Mouse (Mus musculus): Measurements from ENCODE around the gene 2310022A10Rik.

The 2310022A10Rik gene

GRCm38 (mm10) chr7:27592217-27592929, 39.3 kb downstream of the 2310022A10Rik start:
- POLR2A ChIA-PET, result interaction anchor here (0.5 to 11.6 kb wide), 78 partner anchors 9 to 1796 kb away, joined by 3 to 151 read pairs (median 4); partner anchors contain the start of genes 2310022A10Rik (in 2 of the 4), Pld3 (in 2 of the 4), Sertad1 (in 2 of the 4) and Zfp607b (in 2 of the 4)
- CTCF ChIA-PET, result interaction anchor here in 3 of 4 experiments (0.7 to 1.7 kb wide), 9 partner anchors 15 to 813 kb away, joined by 3 to 6 read pairs (median 4); partner anchors contain the start of gene Ttc9b (in 1 of the 3)

DNA sequence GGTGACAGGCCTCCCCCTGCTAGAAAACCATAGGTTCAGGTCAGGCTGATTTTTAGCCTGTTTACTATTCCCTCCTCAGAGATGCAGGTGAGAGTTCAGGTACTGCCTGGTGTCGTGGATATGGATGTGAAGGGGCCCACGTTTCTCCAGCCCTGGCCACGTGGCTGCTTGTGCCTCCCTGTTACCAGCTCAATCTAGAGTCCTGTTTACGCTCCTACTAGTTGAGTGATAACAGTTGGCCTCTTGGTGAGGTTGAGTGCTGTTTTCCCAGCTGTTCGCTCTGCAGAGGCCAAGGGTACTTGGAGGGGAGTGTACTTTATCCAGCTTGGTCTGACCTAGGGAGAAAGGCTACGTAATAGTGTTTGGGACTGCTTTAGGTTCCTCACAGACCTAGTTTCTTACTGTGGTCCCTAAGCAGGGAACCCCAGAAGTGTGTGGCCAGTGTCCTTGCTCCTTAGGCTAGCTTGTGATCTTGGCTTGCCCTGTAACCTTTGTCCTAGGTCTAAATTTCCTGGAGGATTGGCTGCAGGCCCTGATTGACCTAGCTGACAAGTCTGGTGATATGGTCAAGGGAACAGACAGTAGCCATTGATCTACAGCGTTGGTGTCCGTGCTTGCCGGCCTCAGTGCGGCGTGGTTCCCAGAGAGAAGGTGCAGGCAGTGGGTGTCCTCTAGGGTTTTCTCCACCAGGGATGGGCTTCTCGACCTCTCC, 40.1 kb downstream of the 2310022A10Rik start:
- CTCF ChIA-PET, result interaction anchor here in 2 of 4 experiments (0.6 to 1.7 kb wide), 4 partner anchors 16 to 163 kb away, joined by 3 to 5 read pairs (median 4); no protein-coding TSS in a partner anchor
- POLR2A ChIA-PET, result interaction anchor here in 3 of 4 experiments (0.5 to 11.6 kb wide), 29 partner anchors 11 to 415 kb away, joined by 3 to 151 read pairs (median 5); partner anchors contain the start of genes 2310022A10Rik (in 1 of the 3), Pld3 (in 1 of the 3), Rab4b (in 1 of the 3) and Sertad1 (in 1 of the 3)

DNA sequence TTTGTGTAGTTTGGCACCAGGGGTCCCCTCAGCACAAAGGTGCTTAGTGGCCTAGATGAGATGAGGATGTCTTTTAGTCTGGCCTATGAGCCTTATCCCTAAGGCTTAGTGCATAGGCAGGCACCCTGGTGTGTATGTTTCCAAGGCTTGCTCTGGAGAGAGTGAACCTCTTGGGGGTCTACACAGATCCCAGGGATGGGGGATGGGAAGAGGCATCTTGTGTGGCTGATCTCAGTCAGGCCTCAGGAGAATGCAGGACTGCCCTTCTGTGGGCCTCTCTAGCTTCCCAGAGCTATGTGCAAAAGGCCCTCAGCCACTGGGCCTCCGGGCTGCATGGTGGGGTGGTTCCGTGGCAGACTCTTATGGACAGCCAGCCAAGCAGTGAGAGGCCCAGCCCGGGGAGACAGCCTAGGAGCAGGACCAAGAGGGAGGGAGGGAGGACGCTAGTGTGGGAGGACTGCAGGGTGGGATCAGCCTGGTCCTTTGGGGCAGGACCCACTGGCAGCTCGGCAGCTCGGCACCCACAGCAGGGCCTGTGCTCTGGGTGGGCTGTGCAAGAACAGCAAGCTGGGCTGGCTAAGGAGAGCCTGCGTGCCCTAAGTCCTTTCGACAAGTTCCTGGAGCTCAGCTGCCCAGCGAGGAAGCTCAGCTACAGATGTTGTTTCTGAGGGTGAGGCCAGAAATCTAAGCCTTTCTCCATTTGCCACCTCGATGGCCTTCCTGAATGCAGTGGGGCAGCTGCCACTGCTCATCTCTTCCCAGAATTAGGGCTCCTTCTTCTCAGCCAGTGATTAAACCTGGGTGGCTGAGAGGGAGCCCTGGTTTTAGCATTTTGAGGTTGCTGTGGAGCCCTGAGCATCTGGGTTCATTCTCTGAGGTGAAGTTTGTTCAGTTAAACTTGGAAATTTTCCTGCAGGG, 43.8 kb downstream of the 2310022A10Rik start:
- ChIA-PET POLR2A (interaction anchor here in 3 of 4 experiments (0.5 to 11.3 kb wide), 18 partner anchors 8 to 364 kb away, joined by 3 to 125 read pairs (median 4); partner anchors contain the start of gene Coq8b (in 1 of the 3)), CTCF (interaction anchor here in 2 of 4 experiments (1.0 to 1.7 kb wide), 4 partner anchors 20 to 106 kb away, joined by 3 to 4 read pairs (median 4); no protein-coding TSS in a partner anchor)

GRCm38 (mm10) chr7:27598053-27598452, 45.0 kb downstream of the 2310022A10Rik start:
- POLR2A ChIA-PET, result interaction anchor here in 3 of 4 experiments (0.5 to 8.9 kb wide), 19 partner anchors 7 to 49 kb away, joined by 3 to 97 read pairs (median 5); partner anchors contain the start of genes 2310022A10Rik (in 1 of the 3) and Pld3 (in 1 of the 3)
- CTCF ChIA-PET, result interaction anchor here in 3 of 4 experiments (0.5 to 1.7 kb wide), 4 partner anchors 8 to 78 kb away, joined by 3 to 4 read pairs (median 4); no protein-coding TSS in a partner anchor

DNA sequence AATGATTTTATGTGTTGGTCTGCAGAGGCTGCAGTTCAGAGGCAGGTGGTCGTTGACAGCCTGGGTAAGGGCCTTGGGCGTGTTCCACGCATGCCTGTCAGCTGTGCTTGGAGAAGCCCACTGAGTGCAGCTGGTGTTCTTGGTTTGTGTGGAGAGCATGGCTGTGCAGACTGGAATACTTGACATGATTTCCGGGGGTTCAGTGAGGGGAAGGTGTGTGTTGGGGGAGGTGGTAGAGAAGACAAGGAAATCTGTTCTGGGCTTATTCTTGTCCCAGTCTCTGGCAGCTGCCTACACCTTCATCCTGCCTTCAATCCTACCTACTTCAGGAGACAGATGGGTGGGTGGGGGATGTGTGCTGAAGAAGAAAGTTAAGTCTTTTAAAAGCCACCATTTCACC, 48.6 kb downstream of the 2310022A10Rik start:
- ChIA-PET CTCF (interaction anchor here in 1 of 4 experiments (0.5 kb wide), 1 partner anchor 1453 kb away, joined by 6 read pairs; no protein-coding TSS in a partner anchor), POLR2A (interaction anchor here in 3 of 4 experiments (0.6 to 11.7 kb wide), 13 partner anchors 8 to 238 kb away, joined by 3 to 125 read pairs (median 4); partner anchors contain the start of gene Akt2 (in 2 of the 3))

DNA sequence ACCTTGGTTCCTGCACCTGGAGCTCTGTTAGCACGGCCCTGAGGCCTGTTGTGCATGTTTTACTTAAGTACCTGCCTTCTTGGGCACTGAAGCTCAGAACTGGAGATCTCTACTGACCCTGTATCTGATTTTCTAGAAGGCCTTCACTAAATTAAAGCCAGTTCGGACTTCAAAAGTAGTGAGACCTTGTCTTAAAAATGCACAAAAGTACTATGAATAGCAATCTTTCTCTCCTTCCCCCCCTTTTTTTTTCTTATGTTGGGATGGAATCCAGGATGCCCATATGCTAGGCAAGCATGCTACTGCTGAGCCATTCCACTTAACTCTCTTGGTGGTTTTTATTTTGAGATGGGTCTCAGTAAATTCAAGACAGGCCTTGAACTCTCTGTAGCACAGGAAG, 49.1 kb downstream of the 2310022A10Rik start:
- ChIA-PET CTCF (interaction anchor here in 1 of 4 experiments (0.6 kb wide), 1 partner anchor 58 kb away, joined by 10 read pairs; no protein-coding TSS in a partner anchor), POLR2A (interaction anchor here in 3 of 4 experiments (0.6 to 11.7 kb wide), 12 partner anchors 8 to 51 kb away, joined by 3 to 125 read pairs (median 5); partner anchors contain the start of gene Akt2 (in 2 of the 3))

DNA sequence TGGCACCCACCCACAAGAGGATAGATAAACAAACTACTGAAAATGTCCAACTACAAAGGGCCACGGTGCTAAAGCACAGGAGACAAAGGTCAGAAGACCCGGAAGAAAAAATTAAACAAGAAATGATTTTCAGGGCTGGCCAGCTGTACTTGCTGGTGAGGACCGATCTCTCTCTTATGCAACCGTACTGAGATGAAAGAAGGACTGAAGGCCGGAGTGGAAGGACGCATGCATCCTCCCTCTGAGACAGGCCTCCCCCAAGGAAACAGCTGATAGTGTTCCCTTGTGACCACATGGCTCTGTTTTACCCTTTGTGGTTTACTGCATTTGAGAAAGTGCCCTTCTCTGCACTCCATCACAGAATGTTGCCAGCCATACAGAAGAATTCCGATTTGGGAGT, 49.8 kb downstream of the 2310022A10Rik start:
- CTCF ChIA-PET, result interaction anchor here in 3 of 4 experiments (0.6 to 1.3 kb wide), 3 partner anchors 52 to 76 kb away, joined by 3 to 10 read pairs (median 3); no protein-coding TSS in a partner anchor
- POLR2A ChIA-PET, result interaction anchor here in 3 of 4 experiments (0.6 to 11.7 kb wide), 9 partner anchors 8 to 116 kb away, joined by 3 to 125 read pairs (median 5); partner anchors contain the start of genes Akt2 (in 2 of the 3) and Sertad1 (in 1 of the 3)

- ChIA-PET POLR2A (interaction anchor here in 3 of 4 experiments (0.6 to 11.7 kb wide), 16 partner anchors 10 to 297 kb away, joined by 3 to 125 read pairs (median 4); partner anchors contain the start of genes Akt2 (in 2 of the 3), Sertad1 (in 1 of the 3) and Zfp60 (in 1 of the 3)), CTCF (interaction anchor here in 3 of 4 experiments (0.6 to 1.5 kb wide), 8 partner anchors 10 to 374 kb away, joined by 3 to 5 read pairs (median 4); no protein-coding TSS in a partner anchor)
Measured at GRCm38 (mm10) chr7:27604661-27605348, 51.8 kb downstream of the 2310022A10Rik start.

GRCm38 (mm10) chr7:27605499-27606285, 52.7 kb downstream of the 2310022A10Rik start:
- POLR2A ChIA-PET, result interaction anchor here in 3 of 4 experiments (0.6 to 11.7 kb wide), 17 partner anchors 9 to 298 kb away, joined by 3 to 125 read pairs (median 4); partner anchors contain the start of genes Akt2 (in 2 of the 3) and Sertad1 (in 1 of the 3)
- CTCF ChIA-PET, result interaction anchor here in 3 of 4 experiments (0.6 to 1.5 kb wide), 11 partner anchors 9 to 375 kb away, joined by 3 to 7 read pairs (median 4); partner anchors contain the start of gene Zfp607b (in 1 of the 3)

DNA sequence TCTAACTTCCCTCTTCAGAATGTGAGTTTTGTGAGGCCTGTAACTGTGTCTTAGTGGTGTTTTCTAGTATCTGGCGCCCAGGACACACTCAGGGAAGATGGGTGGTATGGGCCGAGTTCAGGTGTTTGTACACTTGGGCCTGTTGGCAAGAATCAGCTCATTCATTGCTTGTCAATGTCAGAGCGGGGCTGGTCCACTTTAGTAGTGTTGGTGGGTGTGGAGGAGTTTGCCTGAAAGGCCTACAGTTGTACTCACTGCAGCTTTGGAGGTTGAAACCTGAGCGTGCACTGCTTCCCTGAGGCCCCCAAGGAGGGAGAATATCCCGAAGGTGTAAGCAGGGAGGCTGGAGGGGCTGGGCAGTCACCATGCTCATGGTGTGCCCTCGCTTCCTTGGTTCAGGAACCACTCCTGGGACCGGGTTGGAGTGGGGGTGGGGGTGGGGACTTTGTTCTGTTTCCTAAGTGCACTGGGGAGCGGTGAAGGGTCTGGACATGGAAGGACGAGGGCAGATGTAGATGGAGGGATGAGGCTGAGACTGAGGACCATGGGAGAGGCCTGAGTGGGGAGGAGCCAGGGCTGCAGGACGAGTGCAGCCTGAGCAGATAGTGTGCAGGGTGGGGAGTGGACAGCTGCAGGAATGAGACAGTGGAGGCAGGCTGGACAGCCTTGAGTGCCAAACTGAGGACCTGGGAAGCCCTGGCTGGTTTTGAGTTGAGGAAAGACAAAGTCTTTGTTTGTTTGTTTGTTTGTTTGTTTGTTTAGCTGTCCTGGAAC, 53.6 kb downstream of the 2310022A10Rik start:
- ChIA-PET CTCF (interaction anchor here in 2 of 4 experiments (0.8 to 1.3 kb wide), 6 partner anchors 15 to 251 kb away, joined by 3 to 7 read pairs (median 4); partner anchors contain the start of genes Shkbp1 (in 1 of the 2) and Zfp607b (in 1 of the 2)), POLR2A (interaction anchor here in 3 of 4 experiments (0.6 to 11.7 kb wide), 13 partner anchors 8 to 736 kb away, joined by 3 to 125 read pairs (median 4); partner anchors contain the start of gene Akt2 (in 2 of the 3))

DNA sequence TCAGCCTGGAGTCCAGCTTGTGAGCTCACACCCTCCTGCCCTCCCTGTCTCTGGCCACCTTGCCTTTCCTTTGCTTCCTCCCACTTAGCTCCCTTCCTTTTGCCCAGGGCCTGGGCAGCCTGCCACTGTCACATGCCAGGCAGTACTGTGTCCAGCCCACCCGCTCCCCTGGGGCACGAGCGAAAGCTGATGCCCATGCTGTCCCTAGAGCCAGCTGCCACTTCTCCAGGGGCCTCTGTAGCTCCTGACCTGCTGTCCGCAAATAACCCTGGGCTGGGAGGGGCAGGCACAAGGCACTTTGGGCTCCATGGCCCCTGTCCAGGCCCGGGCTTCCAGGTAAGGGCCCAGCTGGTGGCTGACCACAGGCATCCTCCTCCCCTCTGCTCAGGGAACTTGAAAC, 54.5 kb downstream of the 2310022A10Rik start:
- ChIA-PET POLR2A (interaction anchor here in 2 of 4 experiments (0.6 to 11.7 kb wide), 7 partner anchors 9 to 735 kb away, joined by 3 to 125 read pairs (median 6); partner anchors contain the start of gene Akt2 (in 2 of the 2)), CTCF (interaction anchor here in 2 of 4 experiments (0.6 to 1.3 kb wide), 4 partner anchors 20 to 252 kb away, joined by 3 to 6 read pairs (median 4); partner anchors contain the start of gene Shkbp1 (in 1 of the 2))

GRCm38 (mm10) chr7:27608130-27608529, 55.1 kb downstream of the 2310022A10Rik start:
- POLR2A ChIA-PET, result interaction anchor here in 3 of 4 experiments (0.6 to 11.7 kb wide), 6 partner anchors 10 to 17 kb away, joined by 3 to 125 read pairs (median 7); partner anchors contain the start of gene Akt2 (in 2 of the 3)
- CTCF ChIA-PET, result interaction anchor here in 1 of 4 experiments (0.6 kb wide), 1 partner anchor 198 kb away, joined by 6 read pairs; no protein-coding TSS in a partner anchor

GRCm38 (mm10) chr7:27609285-27609684, 56.3 kb downstream of the 2310022A10Rik start:
- CTCF ChIA-PET, result interaction anchor here in 2 of 4 experiments (0.5 to 0.6 kb wide), 2 partner anchors 204 to 226 kb away, joined by 3 read pairs; no protein-coding TSS in a partner anchor
- POLR2A ChIA-PET, result interaction anchor here in 2 of 4 experiments (1.1 to 11.7 kb wide), 6 partner anchors 11 to 101 kb away, joined by 3 to 125 read pairs (median 5); partner anchors contain the start of gene Akt2 (in 2 of the 2)

- ChIA-PET CTCF (interaction anchor here in 3 of 4 experiments (0.5 to 0.6 kb wide), 3 partner anchors 60 to 226 kb away, joined by 3 read pairs; no protein-coding TSS in a partner anchor), POLR2A (interaction anchor here in 2 of 4 experiments (1.1 to 11.7 kb wide), 5 partner anchors 11 to 102 kb away, joined by 3 to 125 read pairs (median 4); partner anchors contain the start of gene Akt2 (in 2 of the 2))
Measured at GRCm38 (mm10) chr7:27609688-27610087, 56.7 kb downstream of the 2310022A10Rik start.
